ENCODE assay signal across 1 mouse cellular context in the genomic region with DNA sequence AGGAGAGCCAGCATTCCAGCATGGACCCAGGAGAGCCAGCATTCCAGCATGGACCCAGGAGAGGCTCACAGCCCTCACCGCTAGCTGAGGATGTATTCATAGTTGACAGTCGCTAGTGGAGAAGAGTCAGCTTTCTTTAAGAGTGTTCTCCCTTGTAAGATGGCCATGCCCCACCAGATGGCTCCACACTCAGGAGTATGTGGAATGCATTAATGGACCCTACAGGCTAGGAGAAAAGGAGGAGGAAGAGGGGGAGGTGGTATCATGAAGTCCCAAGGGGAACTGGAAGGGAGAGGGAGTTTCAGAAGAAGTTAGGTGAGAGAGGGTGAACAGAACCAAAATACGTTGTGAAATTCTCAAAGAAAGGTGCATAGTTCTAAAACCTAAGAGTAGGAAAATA.
TF ChIP-seq lines count a peak whose summit lies in the region.

No protein-coding gene starts in this region.

TF ChIP-seq in CH12.LX, 34 proteins besides CTCF, POLR2A, EP300 and RAD21:
- TF ChIP-seq MAFK (IDR thresholded peaks at IDR 0.05; ENCODE audit: insufficient replicate concordance, low read length): no peak
- TF ChIP-seq SMC3 (IDR thresholded peaks at IDR 0.05; ENCODE audit: low read depth, low read length): peak; percentile 15; the same call in 1 of the 2 replicates
